18 mouse cellular contexts compared by ENCODE assay signal in the genomic region with DNA sequence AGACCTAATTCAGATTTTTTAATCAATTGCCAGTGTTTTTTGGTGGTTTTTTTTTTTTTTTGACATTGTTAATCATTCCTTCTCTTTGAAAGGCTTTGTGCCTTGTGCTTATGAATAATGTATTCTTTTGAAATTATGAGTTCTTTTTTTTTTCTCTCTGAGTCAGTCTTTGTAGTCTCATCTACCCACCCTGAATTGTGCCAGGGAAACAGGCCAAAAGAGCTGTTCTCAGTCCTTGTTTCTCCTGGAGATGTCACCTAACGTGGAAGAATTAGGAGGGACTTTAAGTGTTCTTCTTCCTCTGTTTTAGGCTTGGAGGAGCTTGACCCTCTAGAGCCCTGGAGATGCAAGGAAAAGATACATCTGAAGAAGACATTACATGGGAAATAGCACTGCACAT.
DNase-seq lines count a peak whose midpoint lies in the region; ATAC-seq and TF ChIP-seq lines count a peak whose summit lies in the region.
"Had no signal": no experiment of that assay in that cellular context is flagged by ENCODE, and none has a peak within 500 bp of the region (broad histone marks: within the 10 kb centered on the region; RNA-seq: fewer than 3 reads in every experiment).

No protein-coding gene starts in this region.

- no peaks in the 10 kb centered on the region for H3K9me3 ChIP-seq in midbrain, embryonic 11.5 days (ENCODE audit: control insufficient read depth, low read length)
- no peaks in the 10 kb centered on the region for H3K9me3 ChIP-seq in midbrain, postnatal 0 days (ENCODE audit: low read length)
- H3K9me3 ChIP-seq: embryonic facial prominence, embryonic 10.5 days; forebrain, embryonic 13.5 days; heart, embryonic 15.5 days; intestine, embryonic 15.5 days had no signal

- no peak for TF ChIP-seq CTCF in midbrain, postnatal 0 days (IDR thresholded peaks at IDR 0.05)

- no peaks in the 10 kb centered on the region for H3K4me1 ChIP-seq in midbrain, embryonic 11.5 days (ENCODE audit: control insufficient read depth, insufficient read depth, low read length)
- no peaks in the 10 kb centered on the region for H3K4me1 ChIP-seq in midbrain, postnatal 0 days (ENCODE audit: insufficient read depth, low read length)
- H3K4me1 ChIP-seq: embryonic facial prominence, embryonic 10.5 days; forebrain, embryonic 13.5 days; heart, embryonic 15.5 days; intestine, embryonic 15.5 days had no signal

- H3K27me3 ChIP-seq in midbrain, embryonic 11.5 days (ENCODE audit: control insufficient read depth, insufficient read depth, low read length): no peaks in the 10 kb centered on the region
- no peaks in the 10 kb centered on the region for H3K27me3 ChIP-seq in midbrain, postnatal 0 days (ENCODE audit: insufficient read depth, low read length)
- H3K27me3 ChIP-seq: forebrain, embryonic 13.5 days; heart, embryonic 15.5 days; intestine, embryonic 15.5 days had no signal

- no peak overlapping the region for H3K27ac ChIP-seq in midbrain, embryonic 11.5 days (ENCODE audit: low read depth, low read length)
- H3K27ac ChIP-seq in midbrain, postnatal 0 days (ENCODE audit: low read depth, low read length): no peak overlapping the region
- H3K27ac ChIP-seq: embryonic facial prominence, embryonic 10.5 days; forebrain, embryonic 13.5 days; heart, adult 2 months; heart, embryonic 15.5 days; hindbrain, embryonic 14.5 days; intestine, embryonic 15.5 days had no signal

- H3K36me3 ChIP-seq in midbrain, embryonic 11.5 days (ENCODE audit: control insufficient read depth, insufficient read depth, low read length): no peaks in the 10 kb centered on the region
- H3K36me3 ChIP-seq in midbrain, postnatal 0 days (ENCODE audit: insufficient read depth, low read length): no peaks in the 10 kb centered on the region
- H3K36me3 ChIP-seq: embryonic facial prominence, embryonic 10.5 days; heart, embryonic 15.5 days; intestine, embryonic 15.5 days had no signal

- WGBS in midbrain, embryonic 11.5 days: 46% methylated on average over 1 of the region's 1 CpGs
- 40% methylated on average over 1 of the region's 1 CpGs for WGBS in midbrain, postnatal 0 days

- H3K4me2 ChIP-seq in midbrain, embryonic 11.5 days: no peak overlapping the region
- H3K4me2 ChIP-seq in midbrain, postnatal 0 days (ENCODE audit: low read depth, low read length, poor library complexity, severe bottlenecking): no peak overlapping the region
- H3K4me2 ChIP-seq: forebrain, embryonic 13.5 days; heart, embryonic 11.5 days; heart, embryonic 15.5 days; hindbrain, embryonic 14.5 days; intestine, embryonic 15.5 days had no signal

- DNase-seq in frontal cortex, postnatal 14 days (ENCODE audit: low spot score in 2 of 2): no peak
- DNase-seq in adrenal gland, postnatal 10 days: peak; percentile 19
- peak; percentile 12 to 37 for DNase-seq in adrenal gland, postnatal 36 days
- DNase-seq in midbrain, embryonic 11.5 days (ENCODE audit: low spot score, missing footprints): no peak
- DNase-seq in midbrain, postnatal 0 days (ENCODE audit: low spot score): no peak
- DNase-seq: cerebellum, adult 2 months; cerebellum, postnatal 10 days; gastrocnemius, postnatal 14 days; heart, adult 2 months; heart, postnatal 14 days; kidney, adult 18-20 months had no signal

- H3K9ac ChIP-seq in midbrain, embryonic 11.5 days (ENCODE audit: low read length): no peak overlapping the region
- no peak overlapping the region for H3K9ac ChIP-seq in midbrain, postnatal 0 days (replicated peaks; ENCODE audit: low read length, poor library complexity, severe bottlenecking)
- H3K9ac ChIP-seq: forebrain, embryonic 13.5 days; heart, embryonic 15.5 days; hindbrain, embryonic 14.5 days; intestine, embryonic 15.5 days had no signal

- no peak overlapping the region for H3K4me3 ChIP-seq in midbrain, embryonic 11.5 days (ENCODE audit: low read depth, low read length)
- H3K4me3 ChIP-seq in midbrain, postnatal 0 days (ENCODE audit: low read depth, low read length): no peak overlapping the region
- H3K4me3 ChIP-seq: embryonic facial prominence, embryonic 10.5 days; forebrain, embryonic 13.5 days; heart, adult 2 months; heart, embryonic 15.5 days; intestine, embryonic 15.5 days had no signal

- peak; percentile 52; the same call in 1 of the 2 replicates for ATAC-seq in frontal cortex, adult (ENCODE audit: low TSS enrichment)
- no peak for ATAC-seq in midbrain, embryonic 11.5 days (ENCODE audit: low FRiP score)
- ATAC-seq in midbrain, postnatal 0 days (ENCODE audit: low FRiP score): no peak
- ATAC-seq: forebrain, embryonic 13.5 days; intestine, embryonic 15.5 days had no signal

Comparison
In these comparisons a context has a peak if more than half of its experiments do, and no peak if none do; other contexts are left out.
1. DNase-seq: peak in adrenal gland, postnatal 10 days (single experiment) and adrenal gland, postnatal 36 days (2 of 2); none in frontal cortex, postnatal 14 days (0 of 2), midbrain, embryonic 11.5 days (single experiment) and midbrain, postnatal 0 days (single experiment).